Mouse (Mus musculus): ENCODE measurements around the gene Plekhg6. TPM values are rescaled to one million over a fixed set of nuclear protein-coding genes. Genes with fewer than 3 reads are reported as not detected.

Plekhg6 gene
- polyA plus RNA-seq, 2 experiments: 0.38 to 0.39 TPM

- no peak for TF ChIP-seq CTCF (IDR thresholded peaks at IDR 0.05; ENCODE audit: low read depth)
- TF ChIP-seq EP300 (IDR thresholded peaks at IDR 0.05; ENCODE audit: low read depth): no peak
- ATAC-seq (ENCODE audit: insufficient read depth): no peak
- H3K27me3 ChIP-seq (ENCODE audit: control insufficient read depth, insufficient read depth, low read length): no peaks in the 10 kb centered on the region
- no peaks in the 10 kb centered on the region for H3K9me3 ChIP-seq (ENCODE audit: control insufficient read depth, low read length)
- H3K4me2 ChIP-seq (ENCODE audit: low read depth): no peak overlapping the region
- 50% methylated on average over 3 of the region's 3 CpGs for WGBS (ENCODE audit: insufficient replicate concordance)
- H3K9ac ChIP-seq (replicated peaks): no peak overlapping the region
- H3K4me1 ChIP-seq (replicated peaks; ENCODE audit: control insufficient read depth in 2 of 2, insufficient read depth in 2 of 2, low read length in 1 of 2): peaks cover 0 to 14% of the 10 kb centered on the region in 2 experiments; a peak in 2 of 4 replicates
- H3K4me3 ChIP-seq (ENCODE audit: insufficient read depth in 1 of 2, low read depth in 2 of 2, low read length in 2 of 2): no peak overlapping the region
- no peaks in the 10 kb centered on the region for H3K36me3 ChIP-seq (replicated peaks; ENCODE audit: control insufficient read depth, insufficient read depth, low read depth)
- H3K27ac ChIP-seq: no peak overlapping the region
- no peak for DNase-seq (ENCODE audit: low read depth in 3 of 3, low spot score in 3 of 3)
Measured at GRCm38 (mm10) chr6:125342198-125342597, 38.4 kb downstream of the Plekhg6 start.

GRCm38 (mm10) chr6:125340244-125340643 is 40.3 kb downstream of the Plekhg6 start:
- TF ChIP-seq CTCF (IDR thresholded peaks at IDR 0.05; ENCODE audit: low read depth) (no peak), EP300 (IDR thresholded peaks at IDR 0.05; ENCODE audit: low read depth) (no peak)
- Histone ChIP-seq H3K36me3 (replicated peaks; ENCODE audit: control insufficient read depth, insufficient read depth, low read depth) (no peaks in the 10 kb centered on the region), H3K4me2 (ENCODE audit: low read depth) (no peak overlapping the region), H3K4me1 (replicated peaks; ENCODE audit: control insufficient read depth in 2 of 2, insufficient read depth in 2 of 2, low read length in 1 of 2) (peaks cover 0 to 8% of the 10 kb centered on the region in 2 experiments; a peak in 2 of 4 replicates), H3K9me3 (ENCODE audit: control insufficient read depth, low read length) (no peaks in the 10 kb centered on the region), H3K9ac (replicated peaks) (no peak overlapping the region), H3K4me3 (ENCODE audit: insufficient read depth in 1 of 2, low read depth in 2 of 2, low read length in 2 of 2) (no peak overlapping the region), H3K27ac (no peak overlapping the region), H3K27me3 (ENCODE audit: control insufficient read depth, insufficient read depth, low read length) (no peaks in the 10 kb centered on the region)
- DNase-seq (ENCODE audit: low read depth in 3 of 3, low spot score in 3 of 3) (no peak), ATAC-seq (ENCODE audit: insufficient read depth) (no peak)
- 36% methylated on average over 5 of the region's 5 CpGs for WGBS (ENCODE audit: insufficient replicate concordance)

- no peak for DNase-seq (ENCODE audit: low read depth in 3 of 3, low spot score in 3 of 3)
- Histone ChIP-seq H3K36me3 (replicated peaks; ENCODE audit: control insufficient read depth, insufficient read depth, low read depth) (no peaks in the 10 kb centered on the region), H3K4me2 (ENCODE audit: low read depth) (no peak overlapping the region), H3K9me3 (ENCODE audit: control insufficient read depth, low read length) (no peaks in the 10 kb centered on the region), H3K4me1 (replicated peaks; ENCODE audit: control insufficient read depth in 2 of 2, insufficient read depth in 2 of 2, low read length in 1 of 2) (peaks cover 0 to 8% of the 10 kb centered on the region in 2 experiments; a peak in 2 of 4 replicates), H3K4me3 (ENCODE audit: insufficient read depth in 1 of 2, low read depth in 2 of 2, low read length in 2 of 2) (no peak overlapping the region), H3K27me3 (ENCODE audit: control insufficient read depth, insufficient read depth, low read length) (no peaks in the 10 kb centered on the region), H3K9ac (replicated peaks) (no peak overlapping the region), H3K27ac (no peak overlapping the region)
- WGBS (ENCODE audit: insufficient replicate concordance): 36% methylated on average over 9 of the region's 9 CpGs
- no peak for ATAC-seq (ENCODE audit: insufficient read depth)
- TF ChIP-seq EP300 (IDR thresholded peaks at IDR 0.05; ENCODE audit: low read depth): no peak
- TF ChIP-seq CTCF (IDR thresholded peaks at IDR 0.05; ENCODE audit: low read depth): no peak
Measured at GRCm38 (mm10) chr6:125338791-125339660, 41.6 kb downstream of the Plekhg6 start.

GRCm38 (mm10) chr6:125334356-125334755 is 46.2 kb downstream of the Plekhg6 start:
- Histone ChIP-seq H3K4me2 (ENCODE audit: low read depth) (no peak overlapping the region), H3K27ac (no peak overlapping the region), H3K9ac (replicated peaks) (no peak overlapping the region), H3K36me3 (replicated peaks; ENCODE audit: control insufficient read depth, insufficient read depth, low read depth) (no peaks in the 10 kb centered on the region), H3K9me3 (ENCODE audit: control insufficient read depth, low read length) (no peaks in the 10 kb centered on the region), H3K4me3 (ENCODE audit: insufficient read depth in 1 of 2, low read depth in 2 of 2, low read length in 2 of 2) (no peak overlapping the region), H3K4me1 (replicated peaks; ENCODE audit: control insufficient read depth in 2 of 2, insufficient read depth in 2 of 2, low read length in 1 of 2) (peaks cover 0 to 3% of the 10 kb centered on the region in 2 experiments; a peak in 1 of 4 replicates), H3K27me3 (ENCODE audit: control insufficient read depth, insufficient read depth, low read length) (peaks cover 4% of the 10 kb centered on the region; the same call in 1 of the 2 replicates)
- TF ChIP-seq CTCF (IDR thresholded peaks at IDR 0.05; ENCODE audit: low read depth) (no peak), EP300 (IDR thresholded peaks at IDR 0.05; ENCODE audit: low read depth) (no peak)
- DNase-seq (ENCODE audit: low read depth in 3 of 3, low spot score in 3 of 3) (no peak), ATAC-seq (ENCODE audit: insufficient read depth) (no peak)
- WGBS (ENCODE audit: insufficient replicate concordance): 40% methylated on average over 2 of the region's 2 CpGs

- 46% methylated on average over 14 of the region's 14 CpGs for WGBS (ENCODE audit: insufficient replicate concordance)
- Histone ChIP-seq H3K36me3 (replicated peaks; ENCODE audit: control insufficient read depth, insufficient read depth, low read depth) (no peaks in the 10 kb centered on the region), H3K9ac (replicated peaks) (no peak overlapping the region), H3K4me1 (replicated peaks; ENCODE audit: control insufficient read depth in 2 of 2, insufficient read depth in 2 of 2, low read length in 1 of 2) (no peaks in the 10 kb centered on the region), H3K27me3 (ENCODE audit: control insufficient read depth, insufficient read depth, low read length) (peaks cover 4% of the 10 kb centered on the region; the same call in 1 of the 2 replicates), H3K4me2 (ENCODE audit: low read depth) (no peak overlapping the region), H3K27ac (no peak overlapping the region), H3K4me3 (ENCODE audit: insufficient read depth in 1 of 2, low read depth in 2 of 2, low read length in 2 of 2) (no peak overlapping the region), H3K9me3 (ENCODE audit: control insufficient read depth, low read length) (no peaks in the 10 kb centered on the region)
- no peak for DNase-seq (ENCODE audit: low read depth in 3 of 3, low spot score in 3 of 3)
- TF ChIP-seq EP300 (IDR thresholded peaks at IDR 0.05; ENCODE audit: low read depth): no peak
- TF ChIP-seq CTCF (IDR thresholded peaks at IDR 0.05; ENCODE audit: low read depth): no peak
- no peak for ATAC-seq (ENCODE audit: insufficient read depth)
Measured at GRCm38 (mm10) chr6:125333112-125333899, 47.3 kb downstream of the Plekhg6 start.
